Mouse (Mus musculus): Measurements from ENCODE around the gene Nfatc2. TPM values are rescaled to one million over a fixed set of nuclear protein-coding genes. Genes with fewer than 3 reads are reported as not detected.
A peak's percentile ranks its signal among the peaks of the same experiment; 100 is the strongest.

Nfatc2 gene
- polyA plus RNA-seq (2021), result 0.03 TPM

- DNase-seq (ENCODE audit: low read depth, low spot score) (peak; percentile 74), ATAC-seq (peak; percentile 51)
- CTCF ChIA-PET, result no interaction called here
- TF ChIP-seq CTCF (IDR thresholded peaks at IDR 0.05), result no peak
- in situ Hi-C loops (cut with MboI; ENCODE audit: low pct_unique_long_range_greater_than_20kb), result no loop called here
- peaks cover 21% of the 10 kb centered on the region for H3K27me3 ChIP-seq
- POLR2A ChIA-PET, result no interaction called here
Observed at GRCm38 (mm10) chr2:168601491-168602386, at the start of gene Nfatc2. Gene Nfatc2, minus strand, starts transcription at chr2:168601657.

- no peaks in the 10 kb centered on the region for H3K27me3 ChIP-seq
- POLR2A ChIA-PET, result no interaction called here
- ATAC-seq (no peak), DNase-seq (ENCODE audit: low read depth, low spot score) (no peak)
- in situ Hi-C loops (cut with MboI; ENCODE audit: low pct_unique_long_range_greater_than_20kb), result no loop called here
- CTCF ChIA-PET, result no interaction called here
- no peak for TF ChIP-seq CTCF (IDR thresholded peaks at IDR 0.05)
Observed at GRCm38 (mm10) chr2:168648171-168648570, 46.7 kb upstream of the Nfatc2 start.

DNA sequence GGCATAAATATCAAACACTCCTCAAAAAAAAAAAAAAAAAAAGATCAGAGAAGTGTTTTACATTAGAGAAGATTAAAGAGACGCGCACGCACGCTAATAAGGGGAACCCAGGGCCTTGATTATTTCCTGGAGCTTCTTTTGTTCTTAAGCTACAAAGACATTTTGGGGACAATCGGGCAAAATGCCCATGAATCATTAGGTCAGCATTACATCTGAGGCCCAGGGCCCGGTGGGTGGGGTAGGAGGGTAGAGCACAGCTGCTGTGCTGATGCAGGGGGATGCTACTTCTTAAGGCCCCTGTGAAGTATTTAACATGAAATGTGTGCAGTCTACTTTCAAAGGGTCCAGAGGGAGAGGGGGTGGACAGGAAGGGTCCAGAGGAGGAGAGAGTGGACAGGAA lies 43.4 kb upstream of the Nfatc2 start:
- H3K27me3 ChIP-seq, result no peaks in the 10 kb centered on the region
- ChIA-PET POLR2A (no interaction called here), CTCF (no interaction called here)
- in situ Hi-C loops (cut with MboI; ENCODE audit: low pct_unique_long_range_greater_than_20kb), result no loop called here
- no peak for TF ChIP-seq CTCF (IDR thresholded peaks at IDR 0.05)
- ATAC-seq (no peak), DNase-seq (ENCODE audit: low read depth, low spot score) (no peak)

GRCm38 (mm10) chr2:168643524-168644177 lies 42.2 kb upstream of the Nfatc2 start:
- ChIA-PET CTCF (no interaction called here), POLR2A (no interaction called here)
- in situ Hi-C loops (cut with MboI; ENCODE audit: low pct_unique_long_range_greater_than_20kb), result no loop called here
- DNase-seq (ENCODE audit: low read depth, low spot score) (no peak), ATAC-seq (no peak)
- no peak for TF ChIP-seq CTCF (IDR thresholded peaks at IDR 0.05)
- H3K27me3 ChIP-seq, result no peaks in the 10 kb centered on the region

DNA sequence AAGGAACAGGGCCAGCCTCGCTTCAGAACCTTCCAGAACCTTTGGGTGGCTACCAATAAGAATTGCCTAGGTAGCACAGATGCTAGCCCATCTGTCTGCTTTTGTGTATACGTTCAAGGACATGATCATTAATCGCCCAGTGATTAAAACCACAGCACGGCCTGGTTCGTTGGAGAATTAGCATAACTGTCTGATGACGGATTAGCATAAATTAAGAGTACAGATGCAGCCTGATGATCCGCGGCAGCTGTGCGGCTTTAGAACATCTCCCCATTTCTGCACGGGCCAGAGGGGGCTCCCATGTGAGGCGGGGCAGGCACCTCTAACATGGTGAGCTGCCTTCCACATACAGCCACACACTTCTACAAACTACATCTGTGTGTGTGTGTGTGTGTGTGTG lies 40.7 kb upstream of the Nfatc2 start:
- in situ Hi-C loops (cut with MboI; ENCODE audit: low pct_unique_long_range_greater_than_20kb), result no loop called here
- no peak for ATAC-seq
- H3K27me3 ChIP-seq, result no peaks in the 10 kb centered on the region
- DNase-seq (ENCODE audit: low read depth, low spot score), result no peak
- TF ChIP-seq CTCF (IDR thresholded peaks at IDR 0.05), result no peak
- ChIA-PET POLR2A (no interaction called here), CTCF (no interaction called here)

DNA sequence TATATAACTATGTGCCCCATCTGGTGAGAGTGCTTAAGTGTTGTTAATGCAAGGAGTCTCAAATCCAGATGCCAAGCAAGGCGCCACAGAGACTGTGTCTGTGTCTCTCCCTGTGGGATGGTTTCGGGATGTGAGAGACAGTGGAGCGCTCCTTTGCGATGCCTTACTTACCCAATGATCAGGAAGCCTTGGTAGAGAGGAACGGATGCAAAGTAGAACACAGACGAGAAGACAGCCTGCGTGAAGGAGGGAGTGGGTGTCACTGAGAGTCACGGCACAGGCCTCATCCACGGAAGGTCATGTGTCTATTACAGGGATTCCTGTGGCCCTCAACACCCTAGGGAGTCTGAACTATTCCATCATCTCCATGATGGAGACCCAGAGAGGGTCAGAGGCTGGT lies 39.0 kb upstream of the Nfatc2 start:
- no peak for TF ChIP-seq CTCF (IDR thresholded peaks at IDR 0.05)
- no peak for ATAC-seq
- CTCF ChIA-PET, result no interaction called here
- in situ Hi-C loops (cut with MboI; ENCODE audit: low pct_unique_long_range_greater_than_20kb), result no loop called here
- POLR2A ChIA-PET, result no interaction called here
- no peaks in the 10 kb centered on the region for H3K27me3 ChIP-seq
- no peak for DNase-seq (ENCODE audit: low read depth, low spot score)

DNA sequence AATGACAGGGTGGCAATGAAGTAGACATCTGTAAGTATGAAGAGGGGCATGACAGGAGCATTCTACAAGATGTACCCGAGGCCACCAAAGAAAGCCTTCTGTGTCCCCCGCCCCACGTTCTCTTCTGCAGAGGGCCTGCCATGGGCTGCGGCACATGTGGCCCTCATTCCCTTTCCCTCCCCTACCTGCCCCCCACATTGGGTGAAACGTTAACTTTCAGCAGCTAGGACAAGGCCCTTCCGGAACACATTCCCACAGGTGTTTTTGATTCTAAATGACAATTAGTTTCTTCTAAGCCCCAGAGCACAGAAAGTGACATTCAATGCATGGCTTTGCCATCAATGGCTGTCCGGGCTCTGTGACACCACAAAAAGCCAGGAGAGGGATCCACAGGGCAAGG lies 33.4 kb upstream of the Nfatc2 start:
- H3K27me3 ChIP-seq, result no peaks in the 10 kb centered on the region
- in situ Hi-C loops (cut with MboI; ENCODE audit: low pct_unique_long_range_greater_than_20kb), result loop anchor here (5.0 kb wide), 1 partner anchor 383 kb away; no protein-coding TSS in a partner anchor
- ATAC-seq, result no peak
- POLR2A ChIA-PET, result no interaction called here
- CTCF ChIA-PET, result interaction anchor here (0.7 to 1.4 kb wide), 2 partner anchors 166 to 580 kb away, joined by 3 to 4 read pairs; no protein-coding TSS in a partner anchor
- no peak for TF ChIP-seq CTCF (IDR thresholded peaks at IDR 0.05)
- DNase-seq (ENCODE audit: low read depth, low spot score), result no peak

- ATAC-seq, result no peak
- ChIA-PET POLR2A (no interaction called here), CTCF (interaction anchor here (1.4 kb wide), 1 partner anchor 164 kb away, joined by 4 read pairs; no protein-coding TSS in a partner anchor)
- DNase-seq (ENCODE audit: low read depth, low spot score), result no peak
- in situ Hi-C loops (cut with MboI; ENCODE audit: low pct_unique_long_range_greater_than_20kb), result no loop called here
- H3K27me3 ChIP-seq, result no peaks in the 10 kb centered on the region
- no peak for TF ChIP-seq CTCF (IDR thresholded peaks at IDR 0.05)
Observed at GRCm38 (mm10) chr2:168633301-168633816, 31.9 kb upstream of the Nfatc2 start.

DNA sequence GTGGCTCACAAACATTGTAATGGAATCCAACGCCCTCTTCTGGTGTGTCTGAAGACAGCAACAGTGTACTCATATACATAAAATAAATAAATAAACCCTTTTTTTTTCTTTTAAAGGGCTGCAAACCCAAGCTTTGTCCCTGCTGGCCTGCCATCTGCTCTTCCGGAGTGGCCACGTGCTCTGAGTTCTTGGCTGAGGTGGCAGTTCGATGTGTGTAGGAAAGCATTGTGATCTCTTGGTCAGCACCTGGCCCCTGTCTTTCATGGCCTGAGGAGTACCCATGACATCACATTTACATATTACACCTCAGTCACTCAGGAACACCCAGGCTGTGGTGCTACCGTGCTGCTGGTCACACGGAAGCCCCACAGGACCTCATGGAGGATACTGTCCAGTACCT lies 31.1 kb upstream of the Nfatc2 start:
- DNase-seq (ENCODE audit: low read depth, low spot score) (no peak), ATAC-seq (no peak)
- POLR2A ChIA-PET, result no interaction called here
- CTCF ChIA-PET, result interaction anchor here (4.4 kb wide), 1 partner anchor 164 kb away, joined by 38 read pairs; no protein-coding TSS in a partner anchor
- no peaks in the 10 kb centered on the region for H3K27me3 ChIP-seq
- TF ChIP-seq CTCF (IDR thresholded peaks at IDR 0.05), result no peak
- in situ Hi-C loops (cut with MboI; ENCODE audit: low pct_unique_long_range_greater_than_20kb), result no loop called here

DNA sequence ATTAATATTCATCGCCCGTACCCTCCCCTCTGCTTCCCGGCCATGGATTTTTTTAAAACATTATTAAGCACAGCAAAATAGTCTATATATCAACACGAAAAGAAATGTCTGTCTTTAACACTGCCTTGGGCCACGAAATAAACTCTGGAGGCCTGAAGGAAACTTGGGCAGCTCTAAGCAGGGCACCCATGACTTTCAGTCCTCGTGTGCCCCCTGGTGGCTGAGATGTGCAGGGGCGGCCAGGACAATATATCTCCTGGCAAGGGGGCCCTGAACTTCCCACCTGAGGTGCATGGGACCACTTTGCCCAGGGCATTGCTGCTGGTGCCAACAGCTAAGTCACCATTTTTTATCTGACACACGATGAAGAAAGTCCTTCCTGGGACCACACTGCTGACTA lies 27.3 kb upstream of the Nfatc2 start:
- CTCF ChIA-PET, result interaction anchor here (1.1 to 4.4 kb wide), 4 partner anchors 20 to 169 kb away, joined by 3 to 38 read pairs (median 3); no protein-coding TSS in a partner anchor
- DNase-seq (ENCODE audit: low read depth, low spot score), result no peak
- in situ Hi-C loops (cut with MboI; ENCODE audit: low pct_unique_long_range_greater_than_20kb), result loop anchor here (5.0 kb wide), 2 partner anchors 81 to 161 kb away; no protein-coding TSS in a partner anchor
- peak; percentile 87 for TF ChIP-seq CTCF (IDR thresholded peaks at IDR 0.05)
- no peaks in the 10 kb centered on the region for H3K27me3 ChIP-seq
- ATAC-seq, result no peak
- POLR2A ChIA-PET, result interaction anchor here (0.6 to 1.4 kb wide), 2 partner anchors 46 to 369 kb away, joined by 3 to 4 read pairs; no protein-coding TSS in a partner anchor
